Mouse (Mus musculus) G1E (cell line): ENCODE measurements around the gene Cgas.

Experiments
- CTCF ChIP-seq: IDR thresholded peaks from 2 replicates; pipeline ENCODE4 v1.5.1; 2012; ENCODE audit warnings: low read depth, low read length, inconsistent platforms, mixed read lengths
- GATA1 ChIP-seq: IDR thresholded peaks from 2 replicates; pipeline ENCODE4 v1.6.1; 2012; ENCODE audit warnings: borderline replicate concordance, low read length, inconsistent platforms, mixed read lengths
- GATA2 ChIP-seq: IDR thresholded peaks from 2 replicates; pipeline ENCODE4 v1.6.1; 2012; ENCODE audit warnings: low read depth, low read length, inconsistent platforms, borderline replicate concordance
- TAL1 ChIP-seq: conservative IDR thresholded peaks from 2 replicates; pipeline ENCODE4 v1.6.1; 2012; ENCODE audit warnings: low read depth, low read length, inconsistent platforms, mixed read lengths

- no peak for TF ChIP-seq CTCF
- TF ChIP-seq TAL1: no peak
- TF ChIP-seq GATA1: no peak
- TF ChIP-seq GATA2: no peak
Measured at GRCm38 (mm10) chr9:78386947-78387346, 56.1 kb downstream of the Cgas start.
